Mouse (Mus musculus): ENCODE measurements around the gene Tssc4. TPM values are rescaled to one million over a fixed set of nuclear protein-coding genes. Genes with fewer than 3 reads are reported as not detected.

The Tssc4 gene
- polyA plus RNA-seq, 1 experiment from 2014 or later, result 109 TPM

DNA sequence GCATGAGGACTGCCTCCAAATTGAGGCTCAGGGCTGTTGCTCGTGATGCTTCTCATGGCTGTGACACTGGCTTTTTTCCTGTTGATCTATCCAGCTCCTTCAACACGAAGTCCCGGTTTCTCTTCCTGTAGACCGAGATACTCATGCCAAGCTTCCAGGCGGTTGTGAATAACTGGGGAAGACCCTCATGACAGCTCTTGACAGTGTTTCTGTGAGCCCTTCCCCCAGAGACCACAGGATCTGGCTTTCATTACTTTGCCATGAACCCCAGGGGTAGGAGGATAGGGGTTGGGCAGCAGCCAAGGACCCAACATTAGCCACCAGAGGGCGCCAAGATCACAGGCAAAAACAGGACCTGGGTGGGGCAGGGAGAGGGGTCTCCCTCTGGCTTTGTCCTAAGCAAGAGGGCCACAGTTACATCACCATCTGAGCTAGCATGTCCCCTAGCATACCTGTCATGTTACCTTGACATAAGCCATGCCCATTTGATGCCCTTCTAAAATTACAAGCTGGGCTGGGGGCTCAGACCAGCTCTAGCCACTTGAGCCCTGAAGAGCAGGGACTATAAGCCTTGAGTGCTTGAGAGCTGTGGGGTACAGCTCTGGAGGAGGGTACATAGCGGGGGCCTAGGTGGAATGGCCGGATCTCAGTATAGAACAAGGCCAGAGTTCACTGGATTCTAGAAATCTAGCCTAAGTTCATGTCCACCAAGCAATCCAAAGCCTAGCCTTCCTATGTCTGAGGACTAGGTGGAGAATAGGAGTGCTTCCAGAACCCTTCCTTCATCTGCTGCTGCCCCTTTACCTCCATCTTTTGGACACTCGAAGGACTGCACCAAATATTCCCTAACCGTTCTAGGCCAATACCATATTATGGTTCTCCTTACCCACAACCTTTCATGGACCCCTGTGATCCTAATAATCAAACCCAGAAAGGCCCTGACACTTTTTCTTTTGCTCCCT lies 25.8 kb downstream of the Tssc4 start, which contains the start of gene Trpm5:
Trpm5 (minus strand) TSS at position 51 of the 962 bp plus-strand sequence.
- Histone ChIP-seq H3K4me2 (ENCODE audit: low read length) (no peak within 1 kb of the TSS), H3K4me1 (replicated peaks; ENCODE audit: control insufficient read depth, insufficient read depth, low read length) (no peaks in the 10 kb centered on the region), H3K9ac (replicated peaks; ENCODE audit: low read depth, low read length) (no peak within 1 kb of the TSS), H3K4me3 (replicated peaks; ENCODE audit: low read length) (no peak within 1 kb of the TSS), H3K27me3 (replicated peaks; ENCODE audit: control insufficient read depth, insufficient read depth, low read length) (no peaks in the 10 kb centered on the region), H3K36me3 (ENCODE audit: control insufficient read depth, insufficient read depth) (no peaks in the 10 kb centered on the region), H3K27ac (ENCODE audit: low read length) (no peak within 1 kb of the TSS), H3K9me3 (ENCODE audit: control insufficient read depth, low read length) (no peaks in the 10 kb centered on the region)
- 47% methylated on average over 10 of the region's 10 CpGs for WGBS
- ATAC-seq, result no peak

DNA sequence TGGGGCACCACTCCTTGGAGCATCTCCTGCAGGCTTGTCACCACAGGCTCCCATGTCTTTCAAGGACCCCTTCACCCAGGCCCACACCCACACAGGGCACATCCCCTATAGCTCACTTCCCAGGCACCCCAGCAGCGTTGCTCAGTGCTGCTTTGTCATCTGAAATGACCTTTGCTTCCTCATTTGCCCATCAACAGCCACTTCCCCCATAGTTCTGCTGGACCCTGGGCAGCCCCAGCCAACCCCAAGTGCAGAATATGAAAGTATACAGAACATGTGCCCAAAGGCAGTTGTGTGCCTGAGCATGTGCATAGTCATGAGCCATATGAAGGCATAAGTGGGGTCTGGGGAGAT lies 26.5 kb downstream of the Tssc4 start:
- Histone ChIP-seq H3K27ac (ENCODE audit: low read length) (no peak overlapping the region), H3K9me3 (ENCODE audit: control insufficient read depth, low read length) (no peaks in the 10 kb centered on the region), H3K9ac (replicated peaks; ENCODE audit: low read depth, low read length) (no peak overlapping the region), H3K4me3 (replicated peaks; ENCODE audit: low read length) (no peak overlapping the region), H3K4me2 (ENCODE audit: low read length) (no peak overlapping the region), H3K36me3 (ENCODE audit: control insufficient read depth, insufficient read depth) (no peaks in the 10 kb centered on the region), H3K27me3 (replicated peaks; ENCODE audit: control insufficient read depth, insufficient read depth, low read length) (no peaks in the 10 kb centered on the region), H3K4me1 (replicated peaks; ENCODE audit: control insufficient read depth, insufficient read depth, low read length) (no peaks in the 10 kb centered on the region)
- WGBS, result 45% methylated on average over 1 of the region's 1 CpGs
- ATAC-seq, result no peak

DNA sequence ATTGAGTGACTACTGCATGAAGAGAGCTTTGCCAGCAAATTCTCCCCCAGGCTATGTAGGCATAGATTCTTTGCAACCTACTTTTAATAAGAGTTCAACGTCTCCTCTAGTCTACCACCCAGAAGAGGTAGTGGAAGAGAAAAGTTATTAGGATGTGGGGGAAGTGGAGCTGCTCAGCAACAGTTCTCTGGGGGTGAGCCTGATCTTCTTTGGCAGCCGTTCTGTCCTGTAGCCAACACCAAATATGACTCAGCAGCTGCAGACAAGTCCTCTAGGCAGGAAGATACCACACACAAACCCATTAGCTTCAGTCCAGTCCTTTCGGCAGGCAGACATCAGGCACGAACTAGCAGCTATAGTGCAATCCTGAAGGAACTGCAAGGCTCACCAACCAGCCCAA lies 31.7 kb downstream of the Tssc4 start:
- ATAC-seq, result no peak
- no peak overlapping the region for H3K4me2 ChIP-seq (ENCODE audit: low read length)
- H3K9ac ChIP-seq (replicated peaks; ENCODE audit: low read depth, low read length), result no peak overlapping the region
- no peaks in the 10 kb centered on the region for H3K9me3 ChIP-seq (ENCODE audit: control insufficient read depth, low read length)
- 77% methylated on average over 4 of the region's 4 CpGs for WGBS
- no peaks in the 10 kb centered on the region for H3K4me1 ChIP-seq (replicated peaks; ENCODE audit: control insufficient read depth, insufficient read depth, low read length)
- peaks cover 8% of the 10 kb centered on the region for H3K27me3 ChIP-seq (replicated peaks; ENCODE audit: control insufficient read depth, insufficient read depth, low read length)
- no peaks in the 10 kb centered on the region for H3K36me3 ChIP-seq (ENCODE audit: control insufficient read depth, insufficient read depth)
- H3K4me3 ChIP-seq (replicated peaks; ENCODE audit: low read length), result no peak overlapping the region
- no peak overlapping the region for H3K27ac ChIP-seq (ENCODE audit: low read length)

GRCm38 (mm10) chr7:143105258-143105897 lies 36.3 kb downstream of the Tssc4 start:
- no peak for ATAC-seq

DNA sequence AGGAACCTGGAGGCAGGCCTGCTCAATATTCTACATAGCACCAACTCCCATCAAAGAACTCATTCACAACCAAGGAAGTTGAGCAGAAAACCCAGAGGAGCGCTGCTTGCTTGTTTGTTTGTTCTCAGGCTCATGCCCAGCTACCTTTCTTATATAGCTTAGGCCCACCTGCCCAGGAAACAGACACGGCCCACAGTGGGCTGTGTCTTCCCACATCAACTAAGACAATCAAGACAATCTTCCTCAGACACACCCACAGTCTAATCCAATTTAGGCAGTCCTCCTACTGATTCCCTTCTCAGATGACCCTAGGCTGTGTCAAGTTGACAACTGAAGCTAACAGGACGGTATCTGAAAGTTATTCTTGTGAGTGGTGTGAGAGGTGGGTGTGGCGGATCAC lies 37.0 kb downstream of the Tssc4 start, which contains the start of gene Kcnq1:
Kcnq1 (plus strand) TSS at position 301 of the 400 bp plus-strand sequence.
- Histone ChIP-seq H3K4me3 (replicated peaks; ENCODE audit: low read length) (peak within 1 kb of the TSS; percentile 33), H3K4me2 (ENCODE audit: low read length) (peak within 1 kb of the TSS; percentile 50), H3K9me3 (ENCODE audit: control insufficient read depth, low read length) (no peaks in the 10 kb centered on the region), H3K9ac (replicated peaks; ENCODE audit: low read depth, low read length) (no peak within 1 kb of the TSS), H3K36me3 (ENCODE audit: control insufficient read depth, insufficient read depth) (no peaks in the 10 kb centered on the region), H3K27ac (ENCODE audit: low read length) (no peak within 1 kb of the TSS), H3K4me1 (replicated peaks; ENCODE audit: control insufficient read depth, insufficient read depth, low read length) (peaks cover 7% of the 10 kb centered on the region), H3K27me3 (replicated peaks; ENCODE audit: control insufficient read depth, insufficient read depth, low read length) (peaks cover 47% of the 10 kb centered on the region)
- WGBS, result 74% methylated on average over 4 of the region's 4 CpGs
- no peak for ATAC-seq

More at GRCm38 (mm10) chr7:143105258-143105897, 36.3 kb downstream of the Tssc4 start:
- no peak overlapping the region for H3K27ac ChIP-seq (ENCODE audit: low read length)
- 61% methylated on average over 11 of the region's 11 CpGs for WGBS
- no peak overlapping the region for H3K4me3 ChIP-seq (replicated peaks; ENCODE audit: low read length)
- peaks cover 7% of the 10 kb centered on the region for H3K4me1 ChIP-seq (replicated peaks; ENCODE audit: control insufficient read depth, insufficient read depth, low read length)
- no peaks in the 10 kb centered on the region for H3K36me3 ChIP-seq (ENCODE audit: control insufficient read depth, insufficient read depth)
- peaks cover 47% of the 10 kb centered on the region for H3K27me3 ChIP-seq (replicated peaks; ENCODE audit: control insufficient read depth, insufficient read depth, low read length)
- no peak overlapping the region for H3K4me2 ChIP-seq (ENCODE audit: low read length)
- H3K9me3 ChIP-seq (ENCODE audit: control insufficient read depth, low read length), result no peaks in the 10 kb centered on the region
- H3K9ac ChIP-seq (replicated peaks; ENCODE audit: low read depth, low read length), result no peak overlapping the region

GRCm38 (mm10) chr7:143106672-143107465 lies 37.8 kb downstream of the Tssc4 start:
- no peak for ATAC-seq
- 8% methylated on average over 56 of the region's 57 CpGs for WGBS
- Histone ChIP-seq H3K9ac (replicated peaks; ENCODE audit: low read depth, low read length) (no peak overlapping the region), H3K9me3 (ENCODE audit: control insufficient read depth, low read length) (no peaks in the 10 kb centered on the region), H3K4me1 (replicated peaks; ENCODE audit: control insufficient read depth, insufficient read depth, low read length) (peaks cover 7% of the 10 kb centered on the region), H3K4me3 (replicated peaks; ENCODE audit: low read length) (peak overlapping the region; percentile 33), H3K27me3 (replicated peaks; ENCODE audit: control insufficient read depth, insufficient read depth, low read length) (peaks cover 47% of the 10 kb centered on the region), H3K4me2 (ENCODE audit: low read length) (peak overlapping the region; percentile 50), H3K27ac (ENCODE audit: low read length) (no peak overlapping the region), H3K36me3 (ENCODE audit: control insufficient read depth, insufficient read depth) (no peaks in the 10 kb centered on the region)

DNA sequence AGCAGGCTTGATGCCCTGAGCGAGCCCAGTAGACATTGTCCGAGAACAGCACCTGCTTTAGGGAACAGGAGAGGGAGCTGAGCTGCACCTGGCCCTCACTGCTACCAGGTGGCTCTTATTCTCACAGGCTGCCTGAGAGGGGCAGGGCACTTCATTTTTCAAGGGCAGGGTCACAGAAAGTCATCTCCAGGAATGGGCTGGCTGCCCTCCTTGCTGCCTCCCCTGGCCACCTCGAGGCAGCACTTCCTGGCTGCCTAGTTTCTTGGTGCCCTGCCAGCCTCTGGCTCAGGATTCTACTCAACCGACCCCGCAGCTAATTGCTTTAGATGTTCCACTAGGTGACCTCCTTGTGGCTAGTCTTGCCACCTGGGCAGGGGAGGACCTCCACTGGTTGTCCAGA lies 39.2 kb downstream of the Tssc4 start:
- H3K9ac ChIP-seq (replicated peaks; ENCODE audit: low read depth, low read length), result no peak overlapping the region
- H3K36me3 ChIP-seq (ENCODE audit: control insufficient read depth, insufficient read depth), result no peaks in the 10 kb centered on the region
- no peak overlapping the region for H3K4me2 ChIP-seq (ENCODE audit: low read length)
- no peaks in the 10 kb centered on the region for H3K9me3 ChIP-seq (ENCODE audit: control insufficient read depth, low read length)
- H3K4me3 ChIP-seq (replicated peaks; ENCODE audit: low read length), result no peak overlapping the region
- no peak overlapping the region for H3K27ac ChIP-seq (ENCODE audit: low read length)
- H3K27me3 ChIP-seq (replicated peaks; ENCODE audit: control insufficient read depth, insufficient read depth, low read length), result peaks cover 47% of the 10 kb centered on the region
- WGBS, result 35% methylated on average over 5 of the region's 5 CpGs
- H3K4me1 ChIP-seq (replicated peaks; ENCODE audit: control insufficient read depth, insufficient read depth, low read length), result peaks cover 7% of the 10 kb centered on the region
- ATAC-seq, result no peak

- peaks cover 48% of the 10 kb centered on the region for H3K27me3 ChIP-seq (replicated peaks; ENCODE audit: control insufficient read depth, insufficient read depth, low read length)
- no peak overlapping the region for H3K9ac ChIP-seq (replicated peaks; ENCODE audit: low read depth, low read length)
- WGBS, result 31% methylated on average over 3 of the region's 3 CpGs
- H3K36me3 ChIP-seq (ENCODE audit: control insufficient read depth, insufficient read depth), result no peaks in the 10 kb centered on the region
- no peak for ATAC-seq
- H3K4me2 ChIP-seq (ENCODE audit: low read length), result no peak overlapping the region
- H3K4me3 ChIP-seq (replicated peaks; ENCODE audit: low read length), result no peak overlapping the region
- no peak overlapping the region for H3K27ac ChIP-seq (ENCODE audit: low read length)
- peaks cover 7% of the 10 kb centered on the region for H3K4me1 ChIP-seq (replicated peaks; ENCODE audit: control insufficient read depth, insufficient read depth, low read length)
- no peaks in the 10 kb centered on the region for H3K9me3 ChIP-seq (ENCODE audit: control insufficient read depth, low read length)
These were observed 40.1 kb downstream of the Tssc4 start for GRCm38 (mm10) chr7:143108996-143109660.

All from forebrain, embryonic 16.5 days (tissue).